Mouse (Mus musculus): ENCODE results near the gene Lilra5. TPM values are rescaled to one million over a fixed set of nuclear protein-coding genes. Genes with fewer than 3 reads are reported as not detected.
"Not testable (repeated sequence)": the region's sequence is repeated elsewhere in the genome, so short reads cannot be mapped to it uniquely, and the experiment has no call there.

Lilra5 gene
- polyA plus RNA-seq, 1 experiment from 2014 or later = not detected

- H3K4me2 ChIP-seq (ENCODE audit: low read depth, low read length); H3K9me3 ChIP-seq (replicated peaks; ENCODE audit: control insufficient read depth, low read length); H3K36me3 ChIP-seq (replicated peaks; ENCODE audit: control insufficient read depth, insufficient read depth, low read depth, low read length); H3K27ac ChIP-seq (replicated peaks; ENCODE audit: low read depth, low read length); H3K4me1 ChIP-seq (ENCODE audit: control insufficient read depth, insufficient read depth, low read length); DNase-seq (ENCODE audit: low spot score); H3K4me3 ChIP-seq (ENCODE audit: low read depth, low read length); H3K27me3 ChIP-seq (ENCODE audit: control insufficient read depth, insufficient read depth, low read length); ATAC-seq (replicated peaks; ENCODE audit: insufficient number of reproducible peaks, low FRiP score, low TSS enrichment, low read depth); H3K9ac ChIP-seq (replicated peaks; ENCODE audit: low read length): not testable (repeated sequence)
- 78% methylated on average over 1 of the region's 1 CpGs for WGBS
Measured at GRCm38 (mm10) chr7:4251211-4251610, 13.7 kb downstream of the Lilra5 start.

GRCm38 (mm10) chr7:4256060-4256459 lies 18.5 kb downstream of the Lilra5 start:
- H3K9ac ChIP-seq (replicated peaks; ENCODE audit: low read length); ATAC-seq (replicated peaks; ENCODE audit: insufficient number of reproducible peaks, low FRiP score, low TSS enrichment, low read depth); H3K27me3 ChIP-seq (ENCODE audit: control insufficient read depth, insufficient read depth, low read length); H3K27ac ChIP-seq (replicated peaks; ENCODE audit: low read depth, low read length); H3K4me2 ChIP-seq (ENCODE audit: low read depth, low read length); H3K9me3 ChIP-seq (replicated peaks; ENCODE audit: control insufficient read depth, low read length); H3K4me3 ChIP-seq (ENCODE audit: low read depth, low read length); DNase-seq (ENCODE audit: low spot score); H3K4me1 ChIP-seq (ENCODE audit: control insufficient read depth, insufficient read depth, low read length); H3K36me3 ChIP-seq (replicated peaks; ENCODE audit: control insufficient read depth, insufficient read depth, low read depth, low read length): not testable (repeated sequence)
- no CpG with 5 or more reads among the region's 1 CpGs for WGBS

- H3K27ac ChIP-seq (replicated peaks; ENCODE audit: low read depth, low read length); H3K9ac ChIP-seq (replicated peaks; ENCODE audit: low read length); H3K4me1 ChIP-seq (ENCODE audit: control insufficient read depth, insufficient read depth, low read length); H3K36me3 ChIP-seq (replicated peaks; ENCODE audit: control insufficient read depth, insufficient read depth, low read depth, low read length); H3K4me2 ChIP-seq (ENCODE audit: low read depth, low read length); H3K27me3 ChIP-seq (ENCODE audit: control insufficient read depth, insufficient read depth, low read length); H3K4me3 ChIP-seq (ENCODE audit: low read depth, low read length); ATAC-seq (replicated peaks; ENCODE audit: insufficient number of reproducible peaks, low FRiP score, low TSS enrichment, low read depth); H3K9me3 ChIP-seq (replicated peaks; ENCODE audit: control insufficient read depth, low read length); DNase-seq (ENCODE audit: low spot score): not testable (repeated sequence)
- WGBS = 82% methylated on average over 1 of the region's 1 CpGs
Measured at GRCm38 (mm10) chr7:4260521-4260920, 23.0 kb downstream of the Lilra5 start.

- ATAC-seq (replicated peaks; ENCODE audit: insufficient number of reproducible peaks, low FRiP score, low TSS enrichment, low read depth); H3K9me3 ChIP-seq (replicated peaks; ENCODE audit: control insufficient read depth, low read length); H3K4me3 ChIP-seq (ENCODE audit: low read depth, low read length); H3K27ac ChIP-seq (replicated peaks; ENCODE audit: low read depth, low read length); DNase-seq (ENCODE audit: low spot score); H3K27me3 ChIP-seq (ENCODE audit: control insufficient read depth, insufficient read depth, low read length); H3K4me1 ChIP-seq (ENCODE audit: control insufficient read depth, insufficient read depth, low read length); H3K9ac ChIP-seq (replicated peaks; ENCODE audit: low read length); H3K4me2 ChIP-seq (ENCODE audit: low read depth, low read length); H3K36me3 ChIP-seq (replicated peaks; ENCODE audit: control insufficient read depth, insufficient read depth, low read depth, low read length): not testable (repeated sequence)
- 91% methylated on average over 1 of the region's 1 CpGs for WGBS
Measured at GRCm38 (mm10) chr7:4272106-4272505, 34.6 kb downstream of the Lilra5 start.

GRCm38 (mm10) chr7:4273874-4274273 lies 36.3 kb downstream of the Lilra5 start:
- not testable (repeated sequence) for H3K4me1 ChIP-seq (ENCODE audit: control insufficient read depth, insufficient read depth, low read length); H3K4me3 ChIP-seq (ENCODE audit: low read depth, low read length); ATAC-seq (replicated peaks; ENCODE audit: insufficient number of reproducible peaks, low FRiP score, low TSS enrichment, low read depth); H3K9me3 ChIP-seq (replicated peaks; ENCODE audit: control insufficient read depth, low read length); H3K9ac ChIP-seq (replicated peaks; ENCODE audit: low read length); H3K27me3 ChIP-seq (ENCODE audit: control insufficient read depth, insufficient read depth, low read length); H3K4me2 ChIP-seq (ENCODE audit: low read depth, low read length); H3K27ac ChIP-seq (replicated peaks; ENCODE audit: low read depth, low read length); DNase-seq (ENCODE audit: low spot score); H3K36me3 ChIP-seq (replicated peaks; ENCODE audit: control insufficient read depth, insufficient read depth, low read depth, low read length)
- WGBS = 71% methylated on average over 2 of the region's 2 CpGs

GRCm38 (mm10) chr7:4275500-4275899 lies 37.9 kb downstream of the Lilra5 start:
- not testable (repeated sequence) for H3K9me3 ChIP-seq (replicated peaks; ENCODE audit: control insufficient read depth, low read length); H3K9ac ChIP-seq (replicated peaks; ENCODE audit: low read length)

GRCm38 (mm10) chr7:4292638-4293037 lies 55.1 kb downstream of the Lilra5 start:
- WGBS = 75% methylated on average over 5 of the region's 5 CpGs
- no peaks in the 10 kb centered on the region for H3K9me3 ChIP-seq (replicated peaks; ENCODE audit: control insufficient read depth, low read length)
- H3K27me3 ChIP-seq (ENCODE audit: control insufficient read depth, insufficient read depth, low read length) = no peaks in the 10 kb centered on the region
- no peaks in the 10 kb centered on the region for H3K4me1 ChIP-seq (ENCODE audit: control insufficient read depth, insufficient read depth, low read length)
- H3K4me3 ChIP-seq (ENCODE audit: low read depth, low read length) = no peak overlapping the region
- H3K27ac ChIP-seq (replicated peaks; ENCODE audit: low read depth, low read length) = no peak overlapping the region
- DNase-seq (ENCODE audit: low spot score) = no peak
- H3K36me3 ChIP-seq (replicated peaks; ENCODE audit: control insufficient read depth, insufficient read depth, low read depth, low read length) = no peaks in the 10 kb centered on the region
- no peak overlapping the region for H3K9ac ChIP-seq (replicated peaks; ENCODE audit: low read length)
- no peak for ATAC-seq (replicated peaks; ENCODE audit: insufficient number of reproducible peaks, low FRiP score, low TSS enrichment, low read depth)
- no peak overlapping the region for H3K4me2 ChIP-seq (ENCODE audit: low read depth, low read length)

More at GRCm38 (mm10) chr7:4275500-4275899, 37.9 kb downstream of the Lilra5 start:
- not testable (repeated sequence) for ATAC-seq (replicated peaks; ENCODE audit: insufficient number of reproducible peaks, low FRiP score, low TSS enrichment, low read depth); H3K4me3 ChIP-seq (ENCODE audit: low read depth, low read length); H3K27me3 ChIP-seq (ENCODE audit: control insufficient read depth, insufficient read depth, low read length); DNase-seq (ENCODE audit: low spot score); H3K4me2 ChIP-seq (ENCODE audit: low read depth, low read length); H3K27ac ChIP-seq (replicated peaks; ENCODE audit: low read depth, low read length); H3K36me3 ChIP-seq (replicated peaks; ENCODE audit: control insufficient read depth, insufficient read depth, low read depth, low read length); H3K4me1 ChIP-seq (ENCODE audit: control insufficient read depth, insufficient read depth, low read length)
- 88% methylated on average over 10 of the region's 10 CpGs for WGBS
